Mouse (Mus musculus): ENCODE data around the gene Proca1. TPM values are rescaled to one million over a fixed set of nuclear protein-coding genes. Genes with fewer than 3 reads are reported as not detected.

Gene Proca1
- 1.4 and 2.3 TPM in 2 replicates for polyA plus RNA-seq (2016; fragmentation: Nextera tagmentation; extraction: Ambion mirVana)

- 84% methylated on average over 1 of the region's 1 CpGs for WGBS
- no peak within 1 kb of the TSS for H3K4me3 ChIP-seq
- peak within 1 kb of the TSS; percentile 53; the same call in 1 of the 2 replicates for H3K4me2 ChIP-seq (replicated peaks)
- ATAC-seq (ENCODE audit: low FRiP score, low read depth) = no peak
- H3K9me3 ChIP-seq = no peaks in the 10 kb centered on the region
- H3K27me3 ChIP-seq = no peaks in the 10 kb centered on the region
- H3K27ac ChIP-seq (replicated peaks) = no peak within 1 kb of the TSS
- H3K36me3 ChIP-seq = peaks cover 24% of the 10 kb centered on the region
- H3K4me1 ChIP-seq = peaks cover 24% of the 10 kb centered on the region
- no peak within 1 kb of the TSS for H3K9ac ChIP-seq (replicated peaks)
Observed at GRCm38 (mm10) chr11:78193113-78193512, at the start of gene Proca1. Gene Proca1 (plus strand): TSS chr11:78193392.

GRCm38 (mm10) chr11:78143520-78143919, 49.7 kb upstream of the Proca1 start:
- Histone ChIP-seq H3K36me3 (peaks cover 54% of the 10 kb centered on the region), H3K9me3 (no peaks in the 10 kb centered on the region), H3K27me3 (no peaks in the 10 kb centered on the region), H3K27ac (replicated peaks) (no peak overlapping the region), H3K4me3 (no peak overlapping the region), H3K4me1 (no peaks in the 10 kb centered on the region), H3K4me2 (replicated peaks) (no peak overlapping the region), H3K9ac (replicated peaks) (no peak overlapping the region)
- ATAC-seq (ENCODE audit: low FRiP score, low read depth) = no peak
- 85% methylated on average over 2 of the region's 2 CpGs for WGBS

DNA sequence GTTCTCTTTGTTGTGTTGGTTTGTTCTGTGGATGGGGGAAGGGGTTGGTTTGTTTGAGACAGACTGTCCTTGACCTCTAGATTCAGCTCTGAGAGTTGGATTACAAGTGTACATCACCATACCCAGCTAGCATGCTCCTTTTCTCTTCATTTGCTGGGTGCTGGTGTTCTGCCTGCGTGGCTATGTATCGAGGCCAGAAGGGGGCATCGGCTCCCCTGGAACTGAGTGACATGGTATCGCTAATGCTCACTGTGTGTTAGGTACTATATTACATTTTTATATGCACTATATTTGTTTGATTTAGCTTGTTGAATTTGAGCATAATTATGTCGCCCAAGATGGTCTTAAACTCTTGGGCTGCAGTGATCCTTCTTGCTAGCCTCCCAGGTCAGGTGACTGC, 47.0 kb upstream of the Proca1 start:
- no peak overlapping the region for H3K4me3 ChIP-seq
- no peaks in the 10 kb centered on the region for H3K4me1 ChIP-seq
- ATAC-seq (ENCODE audit: low FRiP score, low read depth) = no peak
- H3K36me3 ChIP-seq = peaks cover 74% of the 10 kb centered on the region
- 91% methylated on average over 5 of the region's 5 CpGs for WGBS
- H3K9ac ChIP-seq (replicated peaks) = no peak overlapping the region
- no peaks in the 10 kb centered on the region for H3K9me3 ChIP-seq
- H3K27ac ChIP-seq (replicated peaks) = no peak overlapping the region
- H3K4me2 ChIP-seq (replicated peaks) = no peak overlapping the region
- H3K27me3 ChIP-seq = no peaks in the 10 kb centered on the region

GRCm38 (mm10) chr11:78146707-78147543, 46.3 kb upstream of the Proca1 start:
- ATAC-seq (ENCODE audit: low FRiP score, low read depth) = no peak
- peaks cover 76% of the 10 kb centered on the region for H3K36me3 ChIP-seq
- H3K9me3 ChIP-seq = no peaks in the 10 kb centered on the region
- no peak overlapping the region for H3K9ac ChIP-seq (replicated peaks)
- no peak overlapping the region for H3K4me2 ChIP-seq (replicated peaks)
- no peak overlapping the region for H3K4me3 ChIP-seq
- WGBS = 93% methylated on average over 6 of the region's 6 CpGs
- H3K27me3 ChIP-seq = no peaks in the 10 kb centered on the region
- no peak overlapping the region for H3K27ac ChIP-seq (replicated peaks)
- no peaks in the 10 kb centered on the region for H3K4me1 ChIP-seq

DNA sequence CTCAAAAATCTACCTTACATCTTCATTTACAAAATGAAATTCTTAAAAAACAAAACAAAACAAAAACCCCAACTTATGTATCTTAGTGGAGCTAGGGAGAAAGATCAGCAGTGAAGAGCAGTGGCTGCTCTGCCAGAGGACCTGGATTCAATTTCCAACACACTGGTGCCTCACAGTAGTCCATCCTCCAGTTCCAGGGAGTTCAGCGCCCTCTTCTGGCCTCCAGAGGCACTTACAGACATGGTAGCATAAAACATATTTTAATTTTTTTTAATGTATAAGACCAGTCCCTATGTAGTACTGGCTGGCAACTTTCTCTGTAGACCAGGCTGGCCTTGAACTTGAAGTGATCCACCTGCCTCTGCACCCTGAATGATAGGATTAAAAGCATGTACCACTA, 42.0 kb upstream of the Proca1 start:
- ATAC-seq (ENCODE audit: low FRiP score, low read depth) = no peak
- Histone ChIP-seq H3K36me3 (peaks cover 71% of the 10 kb centered on the region), H3K27ac (replicated peaks) (no peak overlapping the region), H3K4me3 (no peak overlapping the region), H3K9ac (replicated peaks) (no peak overlapping the region), H3K4me1 (0 out of 2 replicates have a peak, but pooled peaks cover 13% of the 10 kb centered on the region), H3K9me3 (no peaks in the 10 kb centered on the region), H3K4me2 (replicated peaks) (no peak overlapping the region), H3K27me3 (no peaks in the 10 kb centered on the region)
- WGBS = 15% methylated on average over 1 of the region's 1 CpGs

DNA sequence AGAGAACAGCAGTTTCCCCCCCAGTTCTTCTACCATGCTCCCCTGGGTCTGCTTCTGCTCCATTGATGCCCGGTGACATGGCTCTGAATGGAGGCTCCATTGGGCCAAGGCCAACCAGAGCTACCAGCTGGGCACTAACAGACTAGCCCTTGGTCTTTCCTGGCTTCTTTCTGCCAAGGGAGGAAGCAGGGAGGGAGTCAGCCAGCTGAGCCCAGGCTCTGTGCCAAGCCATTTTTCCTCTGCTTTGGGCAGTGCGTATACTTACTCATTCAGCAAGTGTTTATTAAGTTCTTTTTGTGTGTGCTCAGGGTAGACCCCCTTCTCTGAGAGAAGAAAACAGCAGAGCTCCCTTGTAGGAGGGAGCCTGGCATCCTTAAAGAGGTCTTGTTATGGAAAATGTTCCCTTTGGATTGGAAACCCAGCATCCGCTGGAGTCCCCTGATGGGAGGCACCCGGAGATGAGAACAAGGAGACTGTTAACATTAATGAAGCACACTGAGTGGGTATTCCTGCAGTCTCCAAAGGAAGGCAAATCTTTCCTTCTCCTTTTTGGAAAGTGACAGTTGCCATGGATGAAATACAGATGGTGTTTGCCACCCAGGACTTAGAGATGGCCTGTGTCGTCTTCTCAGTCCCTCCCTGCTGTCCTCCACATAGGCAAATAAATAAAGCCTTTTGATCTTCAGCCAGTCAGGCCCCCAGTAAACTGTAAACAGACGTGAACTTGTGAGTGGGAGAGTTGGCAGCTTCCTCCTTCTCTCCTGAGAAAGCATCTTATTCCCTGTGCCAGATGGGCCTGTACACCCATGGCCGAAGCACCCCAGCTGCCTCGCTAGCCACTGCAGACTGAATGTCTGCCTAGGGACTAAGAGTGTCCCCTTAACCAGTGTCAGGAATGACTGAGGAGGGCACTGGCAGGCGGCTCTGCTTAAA, 40.6 kb upstream of the Proca1 start:
- WGBS = 73% methylated on average over 9 of the region's 9 CpGs
- H3K9me3 ChIP-seq = no peaks in the 10 kb centered on the region
- H3K9ac ChIP-seq (replicated peaks) = no peak overlapping the region
- H3K4me3 ChIP-seq = no peak overlapping the region
- 0 out of 2 replicates have a peak, but pooled peaks cover 13% of the 10 kb centered on the region for H3K4me1 ChIP-seq
- no peaks in the 10 kb centered on the region for H3K27me3 ChIP-seq
- no peak for ATAC-seq (ENCODE audit: low FRiP score, low read depth)
- H3K36me3 ChIP-seq = peaks cover 66% of the 10 kb centered on the region
- H3K27ac ChIP-seq (replicated peaks) = no peak overlapping the region
- no peak overlapping the region for H3K4me2 ChIP-seq (replicated peaks)

GRCm38 (mm10) chr11:78153778-78154177, 39.4 kb upstream of the Proca1 start:
- H3K36me3 ChIP-seq = peaks cover 68% of the 10 kb centered on the region
- no peaks in the 10 kb centered on the region for H3K9me3 ChIP-seq
- no peak overlapping the region for H3K4me3 ChIP-seq
- H3K4me2 ChIP-seq (replicated peaks) = no peak overlapping the region
- no peak overlapping the region for H3K27ac ChIP-seq (replicated peaks)
- H3K4me1 ChIP-seq = 0 out of 2 replicates have a peak, but pooled peaks cover 13% of the 10 kb centered on the region
- ATAC-seq (ENCODE audit: low FRiP score, low read depth) = no peak
- WGBS = 90% methylated on average over 13 of the region's 13 CpGs
- no peak overlapping the region for H3K9ac ChIP-seq (replicated peaks)
- H3K27me3 ChIP-seq = no peaks in the 10 kb centered on the region

DNA sequence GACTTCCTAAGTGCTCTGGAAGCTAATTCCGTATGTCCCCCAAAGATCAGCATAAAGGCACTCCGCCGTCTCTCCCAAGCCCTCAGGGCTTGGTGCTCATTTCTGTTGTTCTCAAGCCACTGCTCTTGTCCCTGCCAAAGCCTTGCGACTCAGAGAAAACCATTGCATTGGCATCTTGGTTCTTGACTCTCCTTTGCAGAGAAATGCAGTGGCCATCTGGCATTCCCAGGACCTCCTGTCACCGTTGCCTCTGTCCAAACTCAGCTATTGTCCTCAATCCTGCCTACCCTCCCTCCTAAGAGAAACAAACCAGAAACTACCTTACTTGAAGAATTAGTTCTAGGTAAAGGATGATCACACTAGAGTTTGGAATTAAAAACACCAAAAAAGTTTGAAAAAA, 37.5 kb upstream of the Proca1 start:
- no peak overlapping the region for H3K9ac ChIP-seq (replicated peaks)

GRCm38 (mm10) chr11:78156156-78156699, 37.0 kb upstream of the Proca1 start:
- Histone ChIP-seq H3K9me3 (no peaks in the 10 kb centered on the region), H3K27me3 (no peaks in the 10 kb centered on the region), H3K4me1 (peaks cover 20% of the 10 kb centered on the region; the same call in 1 of the 2 replicates), H3K27ac (replicated peaks) (no peak overlapping the region), H3K9ac (replicated peaks) (no peak overlapping the region), H3K36me3 (peaks cover 71% of the 10 kb centered on the region), H3K4me2 (replicated peaks) (no peak overlapping the region), H3K4me3 (no peak overlapping the region)
- no peak for ATAC-seq (ENCODE audit: low FRiP score, low read depth)
- 64% methylated on average over 6 of the region's 6 CpGs for WGBS

More for the DNA sequence above, 37.5 kb upstream of the Proca1 start:
- Histone ChIP-seq H3K27ac (replicated peaks) (no peak overlapping the region), H3K9me3 (no peaks in the 10 kb centered on the region), H3K4me1 (peaks cover 20% of the 10 kb centered on the region; the same call in 1 of the 2 replicates), H3K4me3 (no peak overlapping the region), H3K36me3 (peaks cover 71% of the 10 kb centered on the region), H3K4me2 (replicated peaks) (no peak overlapping the region), H3K27me3 (no peaks in the 10 kb centered on the region)
- ATAC-seq (ENCODE audit: low FRiP score, low read depth) = no peak
- WGBS = 87% methylated on average over 5 of the region's 5 CpGs

- no peaks in the 10 kb centered on the region for H3K9me3 ChIP-seq
- no peak overlapping the region for H3K9ac ChIP-seq (replicated peaks)
- no peak overlapping the region for H3K27ac ChIP-seq (replicated peaks)
- peaks cover 30% of the 10 kb centered on the region for H3K4me1 ChIP-seq
- no peak overlapping the region for H3K4me3 ChIP-seq
- peak; percentile 11; the same call in 1 of the 2 replicates for ATAC-seq (ENCODE audit: low FRiP score, low read depth)
- H3K4me2 ChIP-seq (replicated peaks) = no peak overlapping the region
- 35% methylated on average over 2 of the region's 2 CpGs for WGBS
- H3K27me3 ChIP-seq = no peaks in the 10 kb centered on the region
- H3K36me3 ChIP-seq = peaks cover 77% of the 10 kb centered on the region
Observed at GRCm38 (mm10) chr11:78159096-78159495, 34.1 kb upstream of the Proca1 start.

- ATAC-seq (ENCODE audit: low FRiP score, low read depth) = no peak
- Histone ChIP-seq H3K4me1 (peaks cover 27% of the 10 kb centered on the region), H3K4me3 (no peak overlapping the region), H3K9me3 (no peaks in the 10 kb centered on the region), H3K9ac (replicated peaks) (no peak overlapping the region), H3K27ac (replicated peaks) (no peak overlapping the region), H3K36me3 (peaks cover 72% of the 10 kb centered on the region), H3K4me2 (replicated peaks) (no peak overlapping the region), H3K27me3 (no peaks in the 10 kb centered on the region)
- WGBS = 78% methylated on average over 7 of the region's 7 CpGs
Observed at GRCm38 (mm10) chr11:78159557-78159956, 33.6 kb upstream of the Proca1 start.

Data from midbrain, embryonic 12.5 days (tissue).